Mouse (Mus musculus): Measurements from ENCODE around the gene Vmn2r112. TPM values are rescaled to one million over a fixed set of nuclear protein-coding genes. Genes with fewer than 3 reads are reported as not detected.

Gene Vmn2r112
- polyA plus RNA-seq (2012; ENCODE audit: low replicate concordance), result 0.03 TPM in 1 of 2 replicates, not detected in the other

DNA sequence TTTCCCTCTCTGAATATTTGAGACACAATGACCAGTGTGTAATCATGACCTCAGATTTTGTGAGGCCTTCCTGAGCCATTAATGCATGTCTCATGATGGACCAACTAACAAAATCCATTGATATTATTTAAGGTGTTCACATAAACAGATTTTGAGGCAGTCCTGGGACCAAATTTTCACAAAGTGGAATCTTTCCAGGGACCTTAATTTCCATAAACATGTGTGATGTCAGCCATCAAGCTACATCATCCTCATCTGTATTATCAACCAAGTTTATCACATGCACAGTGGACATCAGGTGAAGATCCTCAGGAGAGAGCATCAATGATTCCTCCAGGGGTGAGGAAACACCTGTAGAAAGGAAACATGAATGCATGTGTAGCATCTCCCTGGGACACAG is at the start of gene Vmn2r112:
Vmn2r112 (plus strand) TSS at position 301 of the 400 bp plus-strand sequence.

DNA sequence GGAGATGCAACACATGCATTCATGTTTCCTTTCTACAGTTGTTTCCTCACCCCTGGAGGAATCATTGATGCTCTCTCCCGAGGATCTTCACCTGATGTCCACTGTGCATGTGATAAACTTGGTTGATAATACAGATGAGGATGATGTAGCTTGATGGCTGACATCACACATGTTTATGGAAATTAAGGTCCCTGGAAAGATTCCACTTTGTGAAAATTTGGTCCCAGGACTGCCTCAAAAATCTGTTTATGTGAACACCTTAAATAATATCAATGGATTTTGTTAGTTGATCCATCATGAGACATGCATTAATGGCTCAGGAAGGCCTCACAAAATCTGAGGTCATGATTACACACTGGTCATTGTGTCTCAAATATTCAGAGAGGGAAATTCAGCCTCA is 27.4 kb upstream of the Vmn2r112 start, which contains the start of gene Vmn2r111:
Vmn2r111 (minus strand) TSS at position 101 of the 400 bp plus-strand sequence.

Other genes starting within 250 kb of the Vmn2r112 start
- gene Zfp944, start 239.6 kb upstream of the Vmn2r112 start, polyA plus RNA-seq (2012; ENCODE audit: low replicate concordance), result 0.14 and 1.1 TPM in 2 replicates
- gene Zfp758, start 239.5 kb upstream of the Vmn2r112 start, polyA plus RNA-seq (2012; ENCODE audit: low replicate concordance), result 0.11 TPM in 1 of 2 replicates, not detected in the other
- 8.8 and 15.0 TPM in 2 replicates for gene Zfp946, start 176.7 kb upstream of the Vmn2r112 start, polyA plus RNA-seq (2012; ENCODE audit: low replicate concordance)
- not detected in 2 replicates for gene Vmn2r111, start 27.5 kb upstream of the Vmn2r112 start, polyA plus RNA-seq (2012; ENCODE audit: low replicate concordance)